Mouse (Mus musculus): ENCODE measurements around the gene Svs6. TPM values are rescaled to one million over a fixed set of nuclear protein-coding genes. Genes with fewer than 3 reads are reported as not detected.
"Not testable (repeated sequence)": the region's sequence is repeated elsewhere in the genome, so short reads cannot be mapped to it uniquely, and the experiment has no call there.

Svs6 gene
- polyA plus RNA-seq (2016; fragmentation: Nextera tagmentation; extraction: Ambion mirVana), result not detected in 2 replicates

DNA sequence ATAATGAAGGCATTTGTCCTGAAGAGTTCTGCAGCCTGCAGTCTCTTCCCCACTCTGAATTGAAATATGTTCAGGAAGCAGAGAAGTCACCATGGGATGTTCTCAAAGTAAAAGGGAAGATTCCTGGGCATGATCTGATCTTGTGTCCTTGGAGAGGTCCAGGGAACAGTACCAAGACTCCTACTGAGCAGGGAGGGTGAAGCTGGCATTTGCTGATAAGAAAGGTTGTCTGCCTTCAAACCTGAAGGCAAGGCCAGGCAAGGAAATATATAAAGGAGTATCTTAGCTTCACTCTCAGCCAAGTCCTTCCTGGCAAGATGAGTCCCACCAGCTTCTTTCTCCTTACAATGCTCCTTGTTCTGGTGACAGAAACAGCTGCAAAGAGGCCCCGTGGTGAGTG is at the start of gene Svs6:
Gene Svs6, plus strand, starts transcription at position 301 of the 400 bp plus-strand sequence.
- H3K9ac ChIP-seq; H3K4me1 ChIP-seq (replicated peaks); H3K9me3 ChIP-seq (replicated peaks); H3K27me3 ChIP-seq (replicated peaks); H3K36me3 ChIP-seq; ATAC-seq (ENCODE audit: insufficient number of reproducible peaks, low FRiP score); H3K4me2 ChIP-seq; H3K4me3 ChIP-seq; H3K27ac ChIP-seq (ENCODE audit: poor library complexity, severe bottlenecking): not testable (repeated sequence)
- WGBS, result 87% methylated on average over 1 of the region's 1 CpGs

DNA sequence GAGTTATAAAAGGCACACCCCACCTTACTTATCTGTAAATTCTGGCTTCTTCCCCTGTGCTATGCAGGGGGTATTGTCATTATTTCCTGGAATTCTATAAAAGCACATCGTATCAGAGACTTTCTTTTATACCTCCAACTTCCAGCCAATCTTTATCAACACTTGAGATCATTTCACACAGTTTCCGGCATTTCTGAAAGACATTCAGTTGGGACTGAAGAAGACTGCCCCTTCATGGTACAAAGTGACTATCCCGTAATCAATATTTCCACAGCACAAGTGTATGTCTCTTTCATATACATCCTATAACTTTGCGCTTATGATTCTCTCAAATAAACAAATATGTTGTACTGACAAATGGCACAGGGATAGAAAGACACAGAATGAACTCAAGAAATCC is 38.2 kb upstream of the Svs6 start, which contains the start of gene Svs4:
Gene Svs4, minus strand, starts transcription at position 101 of the 400 bp plus-strand sequence.
- H3K9me3 ChIP-seq (replicated peaks), result no peaks in the 10 kb centered on the region
- ATAC-seq (ENCODE audit: insufficient number of reproducible peaks, low FRiP score), result no peak
- 88% methylated on average over 4 of the region's 4 CpGs for WGBS
- no peak within 1 kb of the TSS for H3K4me2 ChIP-seq
- no peaks in the 10 kb centered on the region for H3K36me3 ChIP-seq
- H3K9ac ChIP-seq, result no peak within 1 kb of the TSS
- no peak within 1 kb of the TSS for H3K4me3 ChIP-seq
- no peaks in the 10 kb centered on the region for H3K4me1 ChIP-seq (replicated peaks)
- no peaks in the 10 kb centered on the region for H3K27me3 ChIP-seq (replicated peaks)
- no peak within 1 kb of the TSS for H3K27ac ChIP-seq (ENCODE audit: poor library complexity, severe bottlenecking)

DNA sequence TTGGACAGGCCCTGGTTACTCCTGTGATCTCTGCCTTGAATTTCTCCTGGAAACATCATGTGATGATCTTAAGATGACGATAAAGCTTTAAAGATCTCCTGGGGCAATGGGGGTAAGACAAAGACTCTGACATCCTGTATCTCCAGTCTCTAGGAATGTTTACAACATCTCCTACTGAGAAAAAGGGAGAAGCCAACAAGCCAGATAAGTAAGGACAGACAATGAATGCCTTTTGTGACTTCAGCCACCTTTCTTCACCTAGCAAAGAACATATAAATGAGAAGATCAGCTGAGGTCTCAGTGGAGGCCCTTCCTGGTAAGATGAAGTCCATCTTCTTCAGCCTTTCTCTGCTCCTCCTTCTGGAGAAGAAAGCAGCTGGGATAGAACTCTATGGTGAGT is 27.6 kb upstream of the Svs6 start, which contains the start of gene Svs3a:
Gene Svs3a, plus strand, starts transcription at position 301 of the 400 bp plus-strand sequence.
- H3K4me3 ChIP-seq; H3K27ac ChIP-seq (ENCODE audit: poor library complexity, severe bottlenecking); H3K9ac ChIP-seq; ATAC-seq (ENCODE audit: insufficient number of reproducible peaks, low FRiP score); H3K9me3 ChIP-seq (replicated peaks); H3K4me1 ChIP-seq (replicated peaks); H3K4me2 ChIP-seq; H3K27me3 ChIP-seq (replicated peaks); H3K36me3 ChIP-seq: not testable (repeated sequence)
- 66% methylated on average over 1 of the region's 1 CpGs for whole genome bisulfite sequencing

DNA sequence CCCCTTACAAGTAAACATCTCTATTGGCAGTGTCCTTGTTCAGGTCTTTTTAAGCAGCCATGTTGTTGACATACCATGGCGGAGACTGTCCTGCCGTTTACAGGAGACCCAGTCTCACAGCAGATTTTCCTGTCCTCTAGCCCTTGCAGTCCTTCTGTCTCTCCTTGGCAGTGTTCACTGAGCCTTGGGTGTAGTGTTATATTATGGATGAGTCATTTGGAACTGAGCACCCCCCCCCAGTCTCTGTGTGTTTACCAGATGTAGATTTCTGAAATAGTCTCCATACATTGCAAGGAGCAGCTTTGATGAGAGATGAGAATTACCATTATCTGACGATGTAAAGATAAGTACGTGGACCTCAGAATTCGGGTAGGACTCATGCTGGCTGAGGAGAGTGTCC is 4.0 kb upstream of the Svs6 start:
- Histone ChIP-seq H3K27me3 (replicated peaks) (0 out of 2 replicates have a peak, but pooled peaks cover 2% of the 10 kb centered on the region), H3K9ac (no peak overlapping the region), H3K36me3 (no peaks in the 10 kb centered on the region), H3K4me1 (replicated peaks) (no peaks in the 10 kb centered on the region), H3K9me3 (replicated peaks) (no peaks in the 10 kb centered on the region), H3K4me3 (no peak overlapping the region), H3K4me2 (no peak overlapping the region), H3K27ac (ENCODE audit: poor library complexity, severe bottlenecking) (no peak overlapping the region)
- WGBS, result 72% methylated on average over 5 of the region's 5 CpGs
- ATAC-seq (ENCODE audit: insufficient number of reproducible peaks, low FRiP score), result no peak

DNA sequence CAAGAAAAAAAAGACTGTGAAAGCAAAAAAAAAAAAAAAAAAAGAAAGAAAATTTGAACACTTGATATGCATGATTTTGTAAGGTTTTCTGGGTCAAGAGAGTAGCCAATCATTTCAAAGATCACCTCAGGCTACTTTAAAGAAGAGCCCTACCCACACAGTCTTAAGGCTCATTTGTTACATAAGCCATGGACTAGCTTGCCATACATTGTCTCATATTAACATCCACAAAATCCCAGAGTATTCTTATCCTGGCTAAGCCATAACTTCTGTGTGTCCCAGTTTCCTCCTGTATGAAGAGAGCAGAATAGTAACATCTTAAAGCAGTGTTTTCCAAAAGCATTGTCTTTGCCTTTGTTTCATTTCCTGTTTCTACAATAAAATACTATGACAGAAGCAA is 1.1 kb upstream of the Svs6 start:
- not testable (repeated sequence) for H3K27me3 ChIP-seq (replicated peaks); ATAC-seq (ENCODE audit: insufficient number of reproducible peaks, low FRiP score); H3K9ac ChIP-seq; H3K4me3 ChIP-seq; H3K36me3 ChIP-seq; H3K9me3 ChIP-seq (replicated peaks); H3K4me2 ChIP-seq; H3K4me1 ChIP-seq (replicated peaks); H3K27ac ChIP-seq (ENCODE audit: poor library complexity, severe bottlenecking)

DNA sequence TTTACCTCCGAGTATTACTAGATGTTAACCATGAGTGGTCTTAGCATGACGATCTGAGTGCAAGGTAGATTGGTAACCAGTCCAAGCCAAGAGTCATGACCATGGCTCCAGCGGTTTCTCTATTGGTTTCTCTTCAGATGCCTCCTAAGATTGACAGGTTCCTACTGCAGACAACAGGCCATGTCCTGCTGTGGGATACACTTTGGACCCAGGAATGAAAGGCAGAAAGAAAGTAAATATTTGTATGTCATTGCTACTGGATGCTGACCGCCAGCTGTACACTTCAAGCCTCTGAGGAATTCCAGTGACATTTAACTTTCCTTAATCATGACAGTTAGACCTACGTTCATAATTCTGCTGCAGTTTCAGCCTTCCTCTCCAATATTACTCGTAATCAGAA is 4.4 kb downstream of the Svs6 start:
- H3K36me3 ChIP-seq, result no peaks in the 10 kb centered on the region
- no peak overlapping the region for H3K4me2 ChIP-seq
- H3K9me3 ChIP-seq (replicated peaks), result no peaks in the 10 kb centered on the region
- no peak overlapping the region for H3K9ac ChIP-seq
- H3K27ac ChIP-seq (ENCODE audit: poor library complexity, severe bottlenecking), result no peak overlapping the region
- H3K4me1 ChIP-seq (replicated peaks), result no peaks in the 10 kb centered on the region
- WGBS, result 78% methylated on average over 6 of the region's 6 CpGs
- ATAC-seq (ENCODE audit: insufficient number of reproducible peaks, low FRiP score), result no peak
- H3K27me3 ChIP-seq (replicated peaks), result 0 out of 2 replicates have a peak, but pooled peaks cover 4% of the 10 kb centered on the region
- H3K4me3 ChIP-seq, result no peak overlapping the region

DNA sequence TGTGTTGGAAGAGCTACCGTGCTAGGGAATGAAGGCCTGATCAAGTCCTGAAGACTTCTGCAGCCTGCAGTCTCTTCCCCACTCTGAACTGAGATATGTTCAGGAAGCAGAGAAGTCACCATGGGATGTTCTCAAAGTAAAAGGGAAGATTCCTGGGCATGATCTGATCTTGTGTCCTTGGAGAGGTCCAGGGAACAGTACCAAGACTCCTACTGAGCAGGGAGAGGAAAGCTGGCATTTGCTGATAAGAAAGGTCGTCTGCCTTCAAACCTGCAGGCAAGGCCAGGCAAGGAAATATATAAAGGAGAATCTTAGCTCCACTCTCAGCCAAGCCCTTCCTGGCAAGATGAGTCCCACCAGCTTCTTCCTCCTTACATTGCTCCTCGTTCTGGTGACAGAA is 15.9 kb downstream of the Svs6 start, which contains the start of gene Svs5:
Gene Svs5, plus strand, starts transcription at position 301 of the 400 bp plus-strand sequence.
- not testable (repeated sequence) for H3K36me3 ChIP-seq; H3K9ac ChIP-seq; ATAC-seq (ENCODE audit: insufficient number of reproducible peaks, low FRiP score); H3K27me3 ChIP-seq (replicated peaks); H3K4me3 ChIP-seq; H3K4me2 ChIP-seq; H3K27ac ChIP-seq (ENCODE audit: poor library complexity, severe bottlenecking); H3K4me1 ChIP-seq (replicated peaks); H3K9me3 ChIP-seq (replicated peaks)
- WGBS, result 51% methylated on average over 3 of the region's 3 CpGs

DNA sequence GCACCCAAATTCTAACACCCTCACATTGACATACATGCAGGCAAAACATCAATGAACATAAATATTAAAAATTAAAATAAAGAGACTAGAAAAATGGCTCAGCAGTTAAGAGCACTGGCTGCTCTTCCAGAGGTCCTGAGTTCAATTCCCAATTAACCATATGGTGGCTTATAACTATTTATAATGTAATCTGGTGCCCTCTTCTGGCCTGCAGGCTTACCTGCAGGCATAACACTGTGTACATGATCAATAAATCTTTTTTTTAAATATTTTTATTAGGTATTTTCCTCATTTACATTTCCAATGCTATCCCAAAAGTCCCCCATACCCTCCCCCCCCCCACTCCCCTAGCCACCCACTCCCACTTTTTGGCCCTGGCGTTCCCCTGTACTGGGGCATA is 27.2 kb downstream of the Svs6 start:
- H3K4me2 ChIP-seq; H3K27me3 ChIP-seq (replicated peaks); H3K9me3 ChIP-seq (replicated peaks); ATAC-seq (ENCODE audit: insufficient number of reproducible peaks, low FRiP score); H3K4me3 ChIP-seq; H3K36me3 ChIP-seq; H3K4me1 ChIP-seq (replicated peaks); H3K9ac ChIP-seq; H3K27ac ChIP-seq (ENCODE audit: poor library complexity, severe bottlenecking): not testable (repeated sequence)
- WGBS, result 78% methylated on average over 1 of the region's 1 CpGs

DNA sequence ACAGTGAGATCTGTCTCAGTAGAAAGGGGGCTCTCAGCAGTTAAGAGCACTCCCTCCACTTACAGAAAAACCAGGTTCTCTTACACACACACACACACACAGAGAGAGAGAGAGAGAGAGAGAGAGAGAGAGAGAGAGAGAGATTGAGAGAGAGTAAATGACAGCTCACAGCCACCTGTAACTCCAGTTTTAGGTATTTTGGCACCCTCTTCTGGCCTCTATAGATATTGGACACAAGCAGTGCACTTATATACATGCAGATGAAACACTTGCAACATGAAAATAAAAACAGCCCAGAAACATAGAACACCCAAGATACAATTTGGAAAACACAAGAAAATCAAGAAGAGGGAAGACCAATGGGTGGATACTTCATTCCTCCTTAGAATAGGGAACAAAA is 31.1 kb downstream of the Svs6 start:
- ATAC-seq (ENCODE audit: insufficient number of reproducible peaks, low FRiP score); H3K36me3 ChIP-seq; H3K4me1 ChIP-seq (replicated peaks); H3K27me3 ChIP-seq (replicated peaks); H3K27ac ChIP-seq (ENCODE audit: poor library complexity, severe bottlenecking); H3K4me2 ChIP-seq; H3K9ac ChIP-seq; H3K9me3 ChIP-seq (replicated peaks); H3K4me3 ChIP-seq: not testable (repeated sequence)

DNA sequence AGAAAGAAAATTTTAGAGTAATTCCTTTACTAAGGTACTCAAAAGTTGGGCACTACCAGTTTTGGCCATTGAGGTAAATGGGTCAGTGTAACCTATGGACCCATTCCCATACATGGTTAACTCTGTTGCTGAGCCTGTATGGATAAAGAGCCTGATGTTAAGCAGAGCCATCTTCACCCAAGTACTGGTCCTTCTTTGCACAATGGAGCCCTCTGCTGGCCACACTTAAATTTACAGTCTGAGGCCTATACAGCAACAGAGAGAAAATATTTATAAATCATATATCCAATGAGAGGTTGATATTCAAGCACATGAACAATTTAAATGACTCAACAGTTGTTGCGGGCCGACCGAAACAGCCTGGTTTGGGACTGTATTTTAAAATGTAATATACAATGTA is 32.4 kb downstream of the Svs6 start:
- no peaks in the 10 kb centered on the region for H3K9me3 ChIP-seq (replicated peaks)
- no peaks in the 10 kb centered on the region for H3K4me1 ChIP-seq (replicated peaks)
- no peak for ATAC-seq (ENCODE audit: insufficient number of reproducible peaks, low FRiP score)
- no peak overlapping the region for H3K9ac ChIP-seq
- H3K36me3 ChIP-seq, result no peaks in the 10 kb centered on the region
- H3K4me3 ChIP-seq, result no peak overlapping the region
- no peak overlapping the region for H3K27ac ChIP-seq (ENCODE audit: poor library complexity, severe bottlenecking)
- H3K4me2 ChIP-seq, result no peak overlapping the region
- H3K27me3 ChIP-seq (replicated peaks), result no peaks in the 10 kb centered on the region
- WGBS, result 84% methylated on average over 3 of the region's 3 CpGs

DNA sequence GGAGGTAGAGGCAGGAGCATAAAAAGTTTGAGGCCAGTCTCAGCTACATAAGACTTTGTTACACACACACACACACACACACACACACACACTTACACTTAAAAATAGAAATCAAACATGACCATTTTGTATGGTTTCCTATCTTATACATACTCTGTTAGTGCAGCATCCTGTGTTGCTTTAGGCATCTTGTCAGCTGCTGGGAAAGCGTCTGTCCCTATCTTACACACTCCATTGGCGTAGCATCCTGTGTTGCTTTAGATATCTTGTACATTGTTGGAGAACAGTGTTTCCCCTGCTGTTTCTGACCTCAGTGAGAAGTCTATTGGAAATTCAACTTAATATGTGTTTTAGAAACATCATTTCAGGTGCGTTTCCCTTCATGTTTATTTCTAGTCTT is 36.1 kb downstream of the Svs6 start:
- WGBS, result 60% methylated on average over 3 of the region's 3 CpGs
- Histone ChIP-seq H3K4me1 (replicated peaks) (no peaks in the 10 kb centered on the region), H3K4me2 (no peak overlapping the region), H3K27me3 (replicated peaks) (peaks cover 14% of the 10 kb centered on the region), H3K9ac (no peak overlapping the region), H3K4me3 (no peak overlapping the region), H3K27ac (ENCODE audit: poor library complexity, severe bottlenecking) (no peak overlapping the region), H3K9me3 (replicated peaks) (no peaks in the 10 kb centered on the region), H3K36me3 (no peaks in the 10 kb centered on the region)
- ATAC-seq (ENCODE audit: insufficient number of reproducible peaks, low FRiP score), result no peak

DNA sequence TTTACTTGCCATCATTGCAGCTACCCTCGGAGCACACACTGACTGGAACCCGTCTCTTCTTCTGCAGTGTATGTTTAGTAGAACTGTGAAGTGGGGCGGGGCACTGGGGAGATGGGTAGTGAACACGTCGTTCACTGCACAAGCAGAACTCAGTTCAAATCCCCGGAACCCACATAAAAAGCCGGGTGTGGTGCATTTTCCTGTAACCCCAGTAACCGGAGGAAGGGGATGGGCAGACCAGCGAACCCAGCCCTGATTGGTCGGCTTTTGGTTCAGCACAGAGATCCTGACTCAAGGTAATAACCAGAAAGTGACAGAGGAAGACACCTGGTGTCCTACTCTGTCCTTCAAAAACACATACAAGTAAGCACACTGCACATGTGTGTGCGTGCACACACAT is 36.8 kb downstream of the Svs6 start:
- H3K4me1 ChIP-seq (replicated peaks), result no peaks in the 10 kb centered on the region
- no peak overlapping the region for H3K9ac ChIP-seq
- WGBS, result 83% methylated on average over 11 of the region's 11 CpGs
- no peak overlapping the region for H3K4me2 ChIP-seq
- no peak for ATAC-seq (ENCODE audit: insufficient number of reproducible peaks, low FRiP score)
- no peaks in the 10 kb centered on the region for H3K9me3 ChIP-seq (replicated peaks)
- H3K27ac ChIP-seq (ENCODE audit: poor library complexity, severe bottlenecking), result no peak overlapping the region
- peaks cover 14% of the 10 kb centered on the region for H3K27me3 ChIP-seq (replicated peaks)
- no peak overlapping the region for H3K4me3 ChIP-seq
- no peaks in the 10 kb centered on the region for H3K36me3 ChIP-seq

Data from heart, embryonic 12.5 days (tissue).